Mouse (Mus musculus): ENCODE measurements at regions not wholly inside any gene's neighbourhood (a gene's known extent, or its start where the extent isn't known, plus 50 kb on each side); places are given as distances from the start of the nearest gene placed in this dataset.

DNA sequence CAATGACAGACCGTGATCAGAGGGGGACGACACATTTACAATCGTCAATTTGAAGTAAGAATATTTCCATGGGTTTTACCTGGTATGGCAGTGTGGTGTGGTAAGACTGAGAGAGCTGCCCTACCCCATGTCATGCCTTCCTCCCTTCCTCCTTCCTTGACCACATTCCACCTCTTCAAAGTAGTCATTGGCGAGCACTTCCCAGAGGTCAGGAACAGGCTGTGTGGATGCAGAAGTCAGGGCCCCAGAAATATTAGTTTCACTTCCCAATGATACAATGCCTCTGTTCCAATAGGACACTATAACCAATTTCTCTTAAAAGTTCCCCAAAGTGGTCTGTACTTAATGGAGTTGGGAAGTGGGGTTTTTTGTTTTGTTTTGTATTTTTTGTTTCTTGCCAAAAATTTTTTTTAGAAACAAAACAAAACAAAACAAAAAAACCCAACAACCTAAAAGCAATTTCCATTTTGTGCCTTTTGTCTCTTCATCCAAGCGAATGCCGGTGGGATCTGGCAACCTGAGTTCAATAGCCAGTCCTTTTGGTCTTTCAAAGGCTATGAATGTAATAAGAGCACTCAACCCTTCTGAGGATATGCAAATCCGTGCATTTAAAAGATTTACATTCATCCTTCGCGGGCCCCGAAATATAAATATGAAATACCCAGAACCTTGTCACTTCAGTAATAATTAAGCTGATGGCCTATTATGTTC is 387.9 kb downstream of the Insc start:
- TF ChIP-seq GATA4 (IDR thresholded peaks at IDR 0.05; ENCODE audit: insufficient replicate concordance, low read length): no peak

DNA sequence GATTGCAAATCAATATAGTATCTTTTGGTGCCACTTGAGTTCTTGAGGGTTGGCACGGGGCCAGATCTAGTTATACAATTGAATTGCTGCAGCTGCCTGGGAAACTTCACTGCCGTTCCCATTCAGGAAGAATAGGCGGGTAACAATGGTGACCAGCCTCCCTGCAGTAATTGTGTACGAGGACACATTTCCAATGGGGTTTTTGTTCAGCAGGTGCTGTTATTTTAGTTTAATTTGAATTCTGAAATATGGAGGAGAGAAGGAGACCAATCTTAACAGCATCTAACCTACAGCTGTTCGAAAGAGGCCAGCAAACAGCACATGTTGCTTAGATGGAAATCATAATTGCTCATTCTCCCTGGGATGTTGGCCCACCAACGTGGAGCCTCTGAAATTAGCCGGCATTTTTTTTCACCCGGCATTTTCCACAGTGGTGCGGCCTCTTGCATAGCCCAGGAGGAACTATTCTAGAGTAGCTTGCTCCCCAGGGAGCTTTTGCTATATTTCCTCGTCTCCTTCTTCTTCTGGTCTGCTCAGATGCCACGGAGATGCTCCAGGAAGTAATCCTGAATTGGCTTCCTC is 388.6 kb downstream of the Insc start:
- no peak for TF ChIP-seq GATA4 (IDR thresholded peaks at IDR 0.05; ENCODE audit: insufficient replicate concordance, low read length)

DNA sequence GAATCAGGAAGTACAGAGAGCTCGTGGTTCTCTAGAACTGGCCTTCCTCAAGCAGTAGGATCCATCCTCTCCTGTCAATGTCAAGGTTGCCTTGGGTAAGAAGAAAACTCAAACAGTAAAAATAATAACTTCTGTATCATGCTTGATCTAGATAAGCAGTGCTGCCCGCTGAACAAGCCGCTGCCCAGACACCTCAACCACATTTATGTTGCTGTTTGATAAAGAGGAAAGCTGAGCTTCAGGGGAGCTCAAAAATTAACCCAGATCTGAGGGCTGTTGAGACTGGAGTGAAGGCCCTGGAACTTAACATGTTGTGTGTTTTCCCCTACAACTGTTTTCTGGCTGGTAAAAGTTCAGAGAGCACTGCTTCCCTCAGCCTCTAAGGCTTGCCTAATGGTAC is 389.1 kb downstream of the Insc start:
- no peak for TF ChIP-seq GATA4 (IDR thresholded peaks at IDR 0.05; ENCODE audit: insufficient replicate concordance, low read length)

GRCm38 (mm10) chr7:115134926-115135575 is 391.6 kb downstream of the Insc start:
- TF ChIP-seq GATA4 (IDR thresholded peaks at IDR 0.05; ENCODE audit: insufficient replicate concordance, low read length): no peak

- no peak for TF ChIP-seq GATA4 (IDR thresholded peaks at IDR 0.05; ENCODE audit: insufficient replicate concordance, low read length)
These were observed 396.8 kb downstream of the Insc start for GRCm38 (mm10) chr7:115140286-115140685.

DNA sequence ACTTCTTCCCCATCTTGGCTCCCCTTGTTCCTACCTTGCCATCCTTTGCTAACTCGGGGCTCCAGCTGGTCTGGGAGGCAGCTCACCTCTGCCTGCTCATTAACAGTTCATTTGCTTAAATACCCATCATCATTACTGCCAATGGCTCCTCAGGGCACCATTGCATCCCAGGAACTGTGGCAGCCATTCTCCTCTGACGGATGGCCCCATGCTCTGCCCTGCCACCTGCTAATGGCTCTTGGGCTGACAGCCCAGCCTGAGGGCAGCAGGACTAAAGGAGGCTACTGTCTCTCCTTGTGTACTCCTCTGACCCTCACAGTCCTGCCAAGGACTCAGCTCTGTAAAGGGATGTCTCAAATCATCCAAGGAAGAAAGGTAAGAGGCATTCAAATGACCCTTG is 398.7 kb downstream of the Insc start:
- TF ChIP-seq GATA4 (IDR thresholded peaks at IDR 0.05; ENCODE audit: insufficient replicate concordance, low read length): no peak

GRCm38 (mm10) chr7:115144947-115145346 is 401.5 kb downstream of the Insc start:
- no peak for TF ChIP-seq GATA4 (IDR thresholded peaks at IDR 0.05; ENCODE audit: insufficient replicate concordance, low read length)

GRCm38 (mm10) chr7:115147352-115147977 is 404.0 kb downstream of the Insc start:
- no peak for TF ChIP-seq GATA4 (IDR thresholded peaks at IDR 0.05; ENCODE audit: insufficient replicate concordance, low read length)

GRCm38 (mm10) chr7:115153291-115153690 is 409.8 kb downstream of the Insc start:
- TF ChIP-seq GATA4 (IDR thresholded peaks at IDR 0.05; ENCODE audit: insufficient replicate concordance, low read length): no peak

DNA sequence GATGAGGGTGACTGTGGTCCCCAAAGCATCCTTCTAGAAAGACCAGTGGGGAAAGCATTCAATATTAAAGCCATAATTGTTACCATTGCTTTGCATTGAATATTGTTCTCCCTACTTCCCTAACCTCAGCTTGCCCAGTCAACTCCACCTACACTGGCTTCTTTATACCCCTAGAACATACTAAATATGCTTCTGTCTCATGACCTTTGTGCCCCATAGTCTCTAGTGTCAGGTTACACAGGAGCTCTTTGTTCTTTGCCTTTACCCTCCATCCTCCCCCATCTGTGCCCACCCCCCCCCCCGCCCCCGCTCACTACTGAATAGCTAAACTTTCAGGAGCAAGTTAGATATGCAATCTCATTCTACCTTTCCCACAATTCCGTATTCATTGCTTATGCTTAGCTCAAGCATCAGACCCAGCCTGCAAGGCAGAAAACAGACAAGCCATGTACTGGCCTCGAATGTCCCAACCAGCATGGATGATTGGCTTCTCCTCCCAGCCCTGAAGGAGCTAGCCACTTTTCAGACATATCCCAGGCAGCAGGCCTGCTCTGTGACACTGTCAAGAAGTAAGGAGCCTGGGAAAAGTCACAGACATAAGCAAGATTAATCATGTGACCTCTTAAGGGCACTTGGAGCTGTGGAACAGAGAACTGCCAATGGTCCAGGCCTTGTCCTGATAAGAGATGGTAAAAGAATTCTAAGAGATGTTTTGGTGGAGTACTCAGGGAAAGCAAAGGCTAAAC is 410.4 kb downstream of the Insc start:
- TF ChIP-seq GATA4 (IDR thresholded peaks at IDR 0.05; ENCODE audit: insufficient replicate concordance, low read length): no peak

DNA sequence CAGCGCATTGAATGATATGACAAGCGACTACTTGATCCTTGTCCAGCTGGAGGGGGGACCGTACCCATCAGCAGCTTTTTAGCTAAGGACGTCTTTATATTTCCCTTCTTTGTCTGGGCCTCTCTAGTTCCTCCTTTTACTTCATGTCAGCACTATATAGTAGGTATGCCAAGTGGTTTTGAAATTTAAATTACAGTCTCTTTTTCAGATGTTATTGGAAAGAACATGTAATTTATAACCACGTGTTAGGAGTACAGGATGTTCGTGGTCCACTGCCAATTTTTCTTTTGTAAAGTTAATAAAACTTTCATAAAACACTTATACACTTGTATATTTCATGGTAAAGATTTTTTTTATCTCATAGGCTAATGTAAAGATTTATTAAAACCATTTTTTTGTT is 426.5 kb downstream of the Insc start:
- TF ChIP-seq GATA4 (IDR thresholded peaks at IDR 0.05; ENCODE audit: insufficient replicate concordance, low read length): no peak

DNA sequence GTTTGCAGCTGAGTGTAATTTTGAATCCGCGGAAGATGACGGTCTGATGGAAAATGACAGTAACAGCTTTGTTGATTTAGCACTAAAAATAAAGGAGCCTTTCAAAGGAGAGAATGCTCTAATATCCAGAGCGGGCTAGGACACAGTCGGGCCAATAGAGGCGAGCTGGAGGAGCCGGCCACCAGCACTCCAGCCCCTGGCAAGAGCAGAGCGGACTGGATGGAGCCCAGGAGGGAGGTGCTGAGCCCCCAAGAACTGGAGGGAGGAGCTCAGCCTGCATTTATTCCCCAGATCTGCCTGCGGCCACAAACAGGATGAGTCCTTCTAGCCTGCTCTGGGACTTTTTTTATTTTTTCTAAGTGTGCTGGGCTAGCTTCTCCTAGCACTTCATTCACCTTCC is 426.9 kb downstream of the Insc start:
- no peak for TF ChIP-seq GATA4 (IDR thresholded peaks at IDR 0.05; ENCODE audit: insufficient replicate concordance, low read length)

GRCm38 (mm10) chr7:115192482-115192881 is 449.0 kb downstream of the Insc start:
- TF ChIP-seq GATA4 (IDR thresholded peaks at IDR 0.05; ENCODE audit: insufficient replicate concordance, low read length): peak; percentile 25; the same call in 1 of the 2 replicates

GRCm38 (mm10) chr7:115192992-115193761 is 449.7 kb downstream of the Insc start:
- TF ChIP-seq GATA4 (IDR thresholded peaks at IDR 0.05; ENCODE audit: insufficient replicate concordance, low read length): no peak

Data from liver, adult (tissue).